Mouse (Mus musculus) G1E (cell line): Measurements from ENCODE around the gene Cyp2d40. TPM values are rescaled to one million over a fixed set of nuclear protein-coding genes. Genes with fewer than 3 reads are reported as not detected.
A peak's percentile ranks its signal among the peaks of the same experiment; 100 is the strongest.

Experiments used
- ATAC-seq: 2 replicates; pipeline ENCODE4 v1.8.0; 2016; ENCODE audit warnings: mild to moderate bottlenecking; ENCODE audit not compliant: insufficient number of reproducible peaks, poor library complexity, low FRiP score, severe bottlenecking; ENCODE audit errors: extremely low read depth
- DNase-seq: peaks from one replicate; pipeline ENCODE4 v3.0.0; 2012; ENCODE audit warnings: low spot score
- H3K27me3 ChIP-seq: 2 replicates; pipeline ENCODE4 v1.6.1; 2012; ENCODE audit warnings: mild to moderate bottlenecking, low read length, inconsistent platforms; ENCODE audit not compliant: insufficient read depth
- H3K36me3 ChIP-seq: replicated peaks from 2 replicates; pipeline ENCODE3; 2012; ENCODE audit warnings: mild to moderate bottlenecking, inconsistent platforms
- H3K4me1 ChIP-seq: 2 replicates; pipeline ENCODE4 v1.6.1; 2012; ENCODE audit warnings: low read depth, low read length, inconsistent platforms, mixed read lengths; ENCODE audit not compliant: insufficient read depth
- H3K4me3 ChIP-seq: 2 replicates; pipeline ENCODE4 v1.5.1; 2012; ENCODE audit warnings: low read depth, mild to moderate bottlenecking, inconsistent platforms, low read length, moderate library complexity, mixed read lengths
- H3K9me3 ChIP-seq: replicated peaks from 2 replicates; pipeline ENCODE4 v1.6.1; 2012; ENCODE audit warnings: inconsistent platforms
- CTCF ChIP-seq: IDR thresholded peaks from 2 replicates; pipeline ENCODE4 v1.5.1; 2012; ENCODE audit warnings: low read depth, low read length, inconsistent platforms, mixed read lengths
- GATA1 ChIP-seq: IDR thresholded peaks from 2 replicates; pipeline ENCODE4 v1.6.1; 2012; ENCODE audit warnings: borderline replicate concordance, low read length, inconsistent platforms, mixed read lengths
- GATA2 ChIP-seq: IDR thresholded peaks from 2 replicates; pipeline ENCODE4 v1.6.1; 2012; ENCODE audit warnings: low read depth, low read length, inconsistent platforms, borderline replicate concordance
- POLR2AphosphoS5 ChIP-seq: IDR thresholded peaks from 2 replicates; pipeline ENCODE4 v1.6.1; 2012; ENCODE audit warnings: low read depth, low read length, inconsistent platforms; ENCODE audit not compliant: insufficient replicate concordance
- TAL1 ChIP-seq: conservative IDR thresholded peaks from 2 replicates; pipeline ENCODE4 v1.6.1; 2012; ENCODE audit warnings: low read depth, low read length, inconsistent platforms, mixed read lengths
- polyA plus RNA-seq: library from polyadenylated mRNA; stranded (reverse); fragments of >175 nt; gene quantifications from 2 replicates; pipeline ENCODE4 v1.2.3, GENCODE M21; 2012
- total RNA-seq, 2 experiments: library from RNA; stranded (forward) in 1 of 2; stranded (reverse) in 1 of 2; fragments of 200-1000 nt in 1 of 2; fragments of >200 nt in 1 of 2; fragmentation: Nextera tagmentation in 1 of 2; gene quantifications; 2 replicates each; pipeline ENCODE4 v1.2.3; 2014 to 2017

Cyp2d40 gene
- total RNA-seq (2014; fragmentation: Nextera tagmentation): not detected in 2 replicates
- not detected in 2 replicates for total RNA-seq (2017)
- polyA plus RNA-seq: not detected in 2 replicates

GRCm38 (mm10) chr15:82763631-82764420 is at the start of gene Cyp2d40:
Cyp2d40 (minus strand) TSS chr15:82764183.
- no peak for TF ChIP-seq GATA1
- DNase-seq (no peak), ATAC-seq (no peak)
- Histone ChIP-seq H3K4me3 (no peak within 1 kb of the TSS), H3K4me1 (no peaks in the 10 kb centered on the region), H3K36me3 (no peaks in the 10 kb centered on the region), H3K9me3 (no peaks in the 10 kb centered on the region), H3K27me3 (0 out of 2 replicates have a peak, but pooled peaks cover 3% of the 10 kb centered on the region)

GRCm38 (mm10) chr15:82810556-82810955 is 46.6 kb upstream of the Cyp2d40 start:
- Histone ChIP-seq H3K4me3 (no peak overlapping the region), H3K27me3 (no peaks in the 10 kb centered on the region), H3K9me3 (no peaks in the 10 kb centered on the region), H3K4me1 (peaks cover 26% of the 10 kb centered on the region), H3K36me3 (peaks cover 74% of the 10 kb centered on the region)
- DNase-seq: no peak
- peak; percentile 45 for ATAC-seq
- TF ChIP-seq POLR2AphosphoS5: no peak
- peak; percentile 52 for TF ChIP-seq TAL1

- Histone ChIP-seq H3K27me3 (no peaks in the 10 kb centered on the region), H3K36me3 (peaks cover 66% of the 10 kb centered on the region), H3K4me1 (peaks cover 26% of the 10 kb centered on the region), H3K4me3 (no peak overlapping the region), H3K9me3 (no peaks in the 10 kb centered on the region)
- DNase-seq (no peak), ATAC-seq (no peak)
- TF ChIP-seq CTCF: no peak
- no peak for TF ChIP-seq TAL1
- TF ChIP-seq GATA1: no peak
- no peak for TF ChIP-seq POLR2AphosphoS5
- no peak for TF ChIP-seq GATA2
Observed at GRCm38 (mm10) chr15:82809511-82809910, 45.5 kb upstream of the Cyp2d40 start.

GRCm38 (mm10) chr15:82806969-82807763 is 43.2 kb upstream of the Cyp2d40 start:
- TF ChIP-seq TAL1: no peak
- TF ChIP-seq CTCF: no peak
- no peak for TF ChIP-seq GATA2
- TF ChIP-seq GATA1: no peak
- TF ChIP-seq POLR2AphosphoS5: no peak
- H3K4me3 ChIP-seq: no peak overlapping the region
- peaks cover 46% of the 10 kb centered on the region for H3K36me3 ChIP-seq
- H3K9me3 ChIP-seq: no peaks in the 10 kb centered on the region
- no peaks in the 10 kb centered on the region for H3K27me3 ChIP-seq
- ATAC-seq (no peak), DNase-seq (no peak)
- H3K4me1 ChIP-seq: peaks cover 26% of the 10 kb centered on the region

GRCm38 (mm10) chr15:82804708-82805639 is 41.0 kb upstream of the Cyp2d40 start:
- ATAC-seq (no peak), DNase-seq (peak; percentile 43)
- peaks cover 26% of the 10 kb centered on the region for H3K36me3 ChIP-seq
- no peaks in the 10 kb centered on the region for H3K9me3 ChIP-seq
- TF ChIP-seq CTCF (peak; percentile 65), TAL1 (no peak)
- peaks cover 6% of the 10 kb centered on the region for H3K4me1 ChIP-seq
- no peak overlapping the region for H3K4me3 ChIP-seq
- H3K27me3 ChIP-seq: no peaks in the 10 kb centered on the region

GRCm38 (mm10) chr15:82795936-82796440 is 32.0 kb upstream of the Cyp2d40 start:
- no peaks in the 10 kb centered on the region for H3K4me1 ChIP-seq
- H3K27me3 ChIP-seq: peaks cover 6% of the 10 kb centered on the region; the same call in 1 of the 2 replicates
- H3K9me3 ChIP-seq: no peaks in the 10 kb centered on the region
- H3K4me3 ChIP-seq: no peak overlapping the region
- DNase-seq (no peak), ATAC-seq (no peak)
- no peak for TF ChIP-seq POLR2AphosphoS5
- no peak for TF ChIP-seq CTCF
- no peak for TF ChIP-seq GATA1
- H3K36me3 ChIP-seq: no peaks in the 10 kb centered on the region
